Mouse (Mus musculus) erythroblast, embryonic 14.5 days (primary cell): ENCODE data around the gene Olfr420. TPM values are rescaled to one million over a fixed set of nuclear protein-coding genes. Genes with fewer than 3 reads are reported as not detected.

Experiments
- H3K27me3 ChIP-seq: 2 replicates; pipeline ENCODE4 v1.6.1; 2012; ENCODE audit warnings: inconsistent platforms; ENCODE audit not compliant: control insufficient read depth
- H3K36me3 ChIP-seq: 2 replicates; pipeline ENCODE4 v1.6.1; 2012; ENCODE audit warnings: mild to moderate bottlenecking, inconsistent platforms; ENCODE audit not compliant: control insufficient read depth
- H3K4me1 ChIP-seq: 2 replicates; pipeline ENCODE4 v1.6.1; 2012; ENCODE audit warnings: inconsistent platforms; ENCODE audit not compliant: control insufficient read depth
- H3K4me3 ChIP-seq: replicated peaks from 2 replicates; pipeline ENCODE3; 2012; ENCODE audit warnings: moderate library complexity, mild to moderate bottlenecking, inconsistent platforms
- H3K9me3 ChIP-seq: 2 replicates; pipeline ENCODE4 v1.6.1; 2012; ENCODE audit warnings: low read length, inconsistent platforms, mixed read lengths; ENCODE audit not compliant: control insufficient read depth
- GATA1 ChIP-seq: IDR thresholded peaks from 2 replicates; pipeline ENCODE4 v1.6.1; 2012; ENCODE audit warnings: low read length, inconsistent platforms, mixed read lengths
- TAL1 ChIP-seq: IDR thresholded peaks from 3 replicates; pipeline ENCODE4 v1.6.1; 2012; ENCODE audit warnings: low read length, inconsistent platforms, mixed read lengths
- polyA plus RNA-seq: library from polyadenylated mRNA; stranded (reverse); fragments of >175 nt; gene quantifications from 2 replicates; pipeline ENCODE4 v1.2.3, GENCODE M21; 2012

Olfr420 gene
- polyA plus RNA-seq = not detected in 2 replicates

DNA sequence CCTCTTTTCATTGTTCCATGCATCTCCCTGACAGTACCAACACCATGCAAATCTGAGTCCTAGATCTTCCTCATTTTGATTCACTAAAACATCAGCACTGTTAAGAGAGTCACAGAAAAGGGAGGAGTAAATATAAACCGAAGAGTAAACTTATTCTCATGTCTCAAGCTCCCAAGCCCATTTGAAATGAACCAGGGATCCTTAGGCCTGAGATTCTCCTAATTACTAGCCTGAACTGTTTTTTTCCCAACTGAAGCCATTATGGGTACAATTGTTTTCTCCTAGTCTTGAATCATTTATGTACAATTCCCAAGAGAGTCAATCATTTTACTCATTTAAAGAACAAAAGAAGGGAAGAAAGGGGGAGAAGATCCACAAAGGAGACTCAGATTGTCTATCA is at the start of gene Olfr420:
Gene Olfr420, plus strand, starts transcription at position 301 of the 400 bp plus-strand sequence.
- H3K36me3 ChIP-seq = no peaks in the 10 kb centered on the region
- H3K4me1 ChIP-seq = no peaks in the 10 kb centered on the region
- no peak within 1 kb of the TSS for H3K4me3 ChIP-seq
- H3K9me3 ChIP-seq = no peaks in the 10 kb centered on the region
- TF ChIP-seq GATA1 (no peak), TAL1 (no peak)
- H3K27me3 ChIP-seq = peaks cover 7% of the 10 kb centered on the region

DNA sequence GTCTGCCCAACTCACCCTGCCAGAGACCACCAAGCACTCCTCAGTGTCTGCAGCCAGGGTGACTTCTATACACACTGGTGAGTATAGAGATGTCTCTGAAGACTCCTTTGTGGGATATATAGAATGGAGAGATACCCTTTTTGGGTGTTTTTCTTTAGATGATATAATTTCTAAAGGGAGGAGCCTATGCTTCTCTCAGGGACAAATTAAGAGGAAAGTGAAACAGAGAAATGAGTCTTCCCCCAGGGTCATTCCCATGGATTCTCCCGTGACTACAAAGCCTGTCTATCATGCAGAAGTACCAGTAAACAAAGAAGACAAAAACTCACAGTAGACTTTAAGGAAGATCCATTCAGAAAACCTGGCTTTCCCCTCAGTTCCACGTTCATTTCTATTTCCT is 34.4 kb upstream of the Olfr420 start, which contains the start of gene Olfr231:
Gene Olfr231, minus strand, starts transcription at position 101 of the 400 bp plus-strand sequence.
- H3K36me3 ChIP-seq = no peaks in the 10 kb centered on the region

DNA sequence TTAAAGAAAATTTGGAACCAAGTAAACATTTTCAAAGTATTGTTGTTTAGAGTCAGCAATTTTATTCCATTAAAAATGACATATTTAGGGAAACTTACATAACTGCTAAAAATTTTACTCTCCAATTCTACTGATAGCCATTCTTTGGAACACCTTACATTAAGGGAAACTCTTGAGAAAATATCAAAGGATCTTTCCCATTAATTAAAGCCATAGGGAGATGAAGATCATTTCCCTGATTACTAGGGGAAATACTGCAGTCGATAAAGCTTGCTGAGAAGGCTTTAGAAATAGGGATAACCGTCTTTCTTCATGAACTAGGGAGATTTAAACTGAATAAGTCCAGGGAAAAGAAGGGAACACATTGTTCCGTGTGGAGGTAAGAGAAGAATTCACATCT is 24.2 kb upstream of the Olfr420 start, which contains the start of gene Olfr424:
Gene Olfr424, plus strand, starts transcription at position 301 of the 400 bp plus-strand sequence.
- Histone ChIP-seq H3K9me3 (no peaks in the 10 kb centered on the region), H3K4me1 (no peaks in the 10 kb centered on the region), H3K36me3 (no peaks in the 10 kb centered on the region), H3K4me3 (no peak within 1 kb of the TSS), H3K27me3 (no peaks in the 10 kb centered on the region)
- TF ChIP-seq GATA1 = no peak
- no peak for TF ChIP-seq TAL1

More for the DNA sequence above, 34.4 kb upstream of the Olfr420 start, which contains the start of gene Olfr231:
- no peaks in the 10 kb centered on the region for H3K9me3 ChIP-seq
- H3K27me3 ChIP-seq = no peaks in the 10 kb centered on the region
- no peak for TF ChIP-seq GATA1
- TF ChIP-seq TAL1 = no peak
- no peak within 1 kb of the TSS for H3K4me3 ChIP-seq
- H3K4me1 ChIP-seq = no peaks in the 10 kb centered on the region

DNA sequence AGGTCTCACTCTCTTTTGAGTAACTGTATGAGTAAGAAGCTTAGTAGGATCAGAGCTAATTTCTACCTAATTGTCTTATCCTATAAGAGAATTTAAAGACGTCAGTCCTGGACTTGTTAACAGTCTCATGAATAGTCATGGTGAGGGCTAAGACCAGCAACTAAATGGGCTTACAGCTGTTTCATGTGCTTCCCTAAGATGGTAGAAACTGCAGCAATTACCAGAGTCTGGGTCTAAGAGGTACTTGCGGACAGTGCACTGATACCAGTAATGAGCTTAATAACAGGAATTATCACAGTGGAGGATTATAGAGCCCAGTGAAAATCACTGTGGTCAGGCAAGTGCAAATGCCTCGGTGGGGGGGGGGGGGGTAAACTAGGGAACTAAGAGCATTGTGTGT is 23.4 kb upstream of the Olfr420 start:
- Histone ChIP-seq H3K36me3 (no peaks in the 10 kb centered on the region), H3K4me1 (no peaks in the 10 kb centered on the region), H3K27me3 (no peaks in the 10 kb centered on the region), H3K9me3 (no peaks in the 10 kb centered on the region), H3K4me3 (no peak overlapping the region)
- TF ChIP-seq TAL1 = no peak
- TF ChIP-seq GATA1 = no peak

DNA sequence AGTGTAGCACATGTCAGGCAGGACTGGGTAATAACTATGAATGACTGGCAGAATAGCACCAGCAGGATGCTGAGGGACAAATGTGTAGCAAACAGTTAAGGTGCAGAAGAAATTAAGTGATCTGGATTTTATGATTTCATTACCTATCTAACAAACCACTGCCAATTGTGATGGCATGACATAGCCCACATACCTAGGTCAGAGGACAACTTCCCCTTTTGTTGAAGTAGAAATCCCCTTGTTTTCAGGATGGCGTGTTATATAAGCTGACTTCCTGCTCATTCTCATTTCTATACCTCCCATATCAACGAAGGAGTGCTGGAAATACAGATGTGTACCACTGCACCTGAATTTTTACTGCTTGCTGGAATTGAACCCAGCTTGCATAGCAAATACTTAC is 14.0 kb upstream of the Olfr420 start:
- Histone ChIP-seq H3K4me1 (no peaks in the 10 kb centered on the region), H3K4me3 (no peak overlapping the region), H3K9me3 (no peaks in the 10 kb centered on the region), H3K27me3 (no peaks in the 10 kb centered on the region), H3K36me3 (no peaks in the 10 kb centered on the region)
- no peak for TF ChIP-seq TAL1
- no peak for TF ChIP-seq GATA1

DNA sequence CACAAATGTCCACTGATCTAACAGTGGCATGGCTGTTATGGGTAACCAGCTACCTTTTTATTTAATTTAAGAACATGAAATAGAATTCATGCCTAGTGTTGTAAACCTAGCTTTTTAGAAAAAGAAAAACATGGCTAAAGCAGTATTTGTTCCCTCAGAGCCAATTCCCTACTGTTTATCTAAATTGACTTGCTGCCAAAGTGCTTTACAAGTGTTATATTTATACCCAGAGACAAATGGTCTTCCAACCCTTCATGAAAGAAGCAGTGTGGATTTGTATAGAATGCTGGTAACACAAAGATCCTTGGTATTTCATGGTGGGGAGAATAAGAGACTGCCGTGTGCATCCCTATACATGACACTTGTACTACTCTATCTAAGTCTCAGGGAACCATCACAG is 8.7 kb upstream of the Olfr420 start:
- TF ChIP-seq TAL1 = no peak
- Histone ChIP-seq H3K27me3 (no peaks in the 10 kb centered on the region), H3K4me1 (no peaks in the 10 kb centered on the region), H3K4me3 (no peak overlapping the region), H3K36me3 (no peaks in the 10 kb centered on the region), H3K9me3 (no peaks in the 10 kb centered on the region)

DNA sequence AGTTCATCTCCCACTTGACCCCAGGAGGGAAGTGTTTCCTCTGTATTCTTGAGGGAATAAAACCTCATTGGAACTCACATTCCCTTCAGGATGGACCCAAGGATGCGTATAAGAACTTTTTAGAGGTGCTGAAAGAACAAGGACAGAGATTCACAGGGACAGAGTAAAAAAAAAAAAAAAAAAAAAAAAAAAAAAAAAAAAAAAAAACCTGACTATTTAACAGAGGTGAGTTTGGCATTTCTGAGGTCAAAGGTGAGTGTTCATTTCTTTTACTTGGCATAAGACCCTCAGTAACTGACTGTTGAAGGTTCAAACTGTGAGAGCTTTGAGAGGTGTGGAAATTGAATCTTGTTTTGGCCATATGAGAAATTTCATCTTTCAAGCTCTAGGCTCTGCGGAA is 6.1 kb upstream of the Olfr420 start:
- TF ChIP-seq TAL1 (no peak), GATA1 (no peak)
- H3K4me1 ChIP-seq = no peaks in the 10 kb centered on the region
- H3K36me3 ChIP-seq = no peaks in the 10 kb centered on the region
- no peaks in the 10 kb centered on the region for H3K9me3 ChIP-seq
- no peak overlapping the region for H3K4me3 ChIP-seq
- no peaks in the 10 kb centered on the region for H3K27me3 ChIP-seq

DNA sequence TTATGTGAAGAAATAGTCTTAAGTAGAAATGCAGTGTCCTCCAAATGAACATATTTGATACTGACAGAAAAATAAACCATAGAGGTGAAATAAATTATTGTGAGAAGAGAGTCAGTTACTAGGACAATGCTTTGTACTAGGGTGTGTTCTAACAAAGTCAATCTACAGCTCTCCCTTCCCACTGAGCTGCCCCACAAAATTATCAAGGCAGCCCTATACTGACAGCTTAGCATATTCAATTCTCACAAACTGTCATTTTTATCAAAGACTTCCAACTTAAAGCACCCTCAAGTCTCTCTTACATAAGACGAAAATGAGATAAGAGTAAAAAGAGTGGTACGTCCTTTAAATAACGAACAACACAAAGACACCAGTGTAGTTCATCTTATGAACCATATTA is 2.2 kb downstream of the Olfr420 start:
- Histone ChIP-seq H3K27me3 (peaks cover 7% of the 10 kb centered on the region), H3K4me1 (no peaks in the 10 kb centered on the region), H3K9me3 (no peaks in the 10 kb centered on the region), H3K36me3 (no peaks in the 10 kb centered on the region), H3K4me3 (no peak overlapping the region)
- no peak for TF ChIP-seq TAL1
- TF ChIP-seq GATA1 = no peak

DNA sequence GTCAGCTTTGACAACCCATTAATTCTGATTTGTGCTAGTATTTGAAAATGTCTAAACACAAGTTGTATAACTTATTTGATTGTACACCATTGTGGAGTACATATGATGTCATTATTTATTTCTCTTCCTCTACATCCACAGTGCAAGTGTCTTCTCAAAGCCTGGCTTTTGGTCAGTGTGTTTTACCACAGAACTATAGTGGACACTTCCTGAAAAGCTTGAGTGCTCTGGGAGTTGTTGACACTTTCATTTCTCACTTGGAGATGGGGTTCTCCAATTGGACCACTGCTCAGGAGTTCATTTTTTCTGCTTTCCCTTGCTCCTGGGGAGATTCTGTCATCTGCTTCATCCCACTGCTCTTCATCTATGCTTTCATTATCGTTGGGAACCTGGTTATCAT is 3.1 kb downstream of the Olfr420 start:
- peaks cover 7% of the 10 kb centered on the region for H3K27me3 ChIP-seq
- no peaks in the 10 kb centered on the region for H3K4me1 ChIP-seq
- no peaks in the 10 kb centered on the region for H3K36me3 ChIP-seq
- no peak overlapping the region for H3K4me3 ChIP-seq
- TF ChIP-seq TAL1 (no peak), GATA1 (no peak)
- H3K9me3 ChIP-seq = no peaks in the 10 kb centered on the region

DNA sequence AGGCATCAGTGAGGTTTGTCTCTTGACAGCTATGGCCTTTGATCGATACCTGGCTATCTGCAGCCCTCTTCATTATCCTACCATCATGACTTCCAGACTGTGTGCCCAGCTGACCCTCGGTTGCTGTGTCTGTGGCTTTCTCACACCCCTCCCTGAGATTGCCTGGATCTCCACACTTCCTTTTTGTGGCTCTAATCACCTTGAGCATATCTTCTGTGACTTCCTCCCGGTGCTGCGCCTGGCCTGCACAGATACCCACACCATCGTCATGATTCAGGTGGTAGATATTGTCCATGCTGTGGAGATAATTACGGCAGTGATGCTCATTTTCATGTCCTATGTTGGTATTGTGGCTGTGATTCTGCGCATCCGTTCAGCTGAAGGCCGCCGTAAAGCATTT is 3.7 kb downstream of the Olfr420 start:
- no peak overlapping the region for H3K4me3 ChIP-seq
- peaks cover 7% of the 10 kb centered on the region for H3K27me3 ChIP-seq
- H3K36me3 ChIP-seq = no peaks in the 10 kb centered on the region
- H3K9me3 ChIP-seq = no peaks in the 10 kb centered on the region
- no peaks in the 10 kb centered on the region for H3K4me1 ChIP-seq
- TF ChIP-seq GATA1 = no peak
- TF ChIP-seq TAL1 = no peak
